Mouse (Mus musculus) kidney, postnatal 0 days (tissue): ENCODE data around the gene Sh3d21. TPM values are rescaled to one million over a fixed set of nuclear protein-coding genes. Genes with fewer than 3 reads are reported as not detected.

Source experiments
- ATAC-seq: fragments of 200-750 bp; cut with Nextera tagmentation; replicated peaks from 2 replicates; pipeline ENCODE4 v1.8.0; 2017; ENCODE audit warnings: low read depth, moderate number of reproducible peaks, moderate TSS enrichment, moderate library complexity; ENCODE audit not compliant: low FRiP score
- DNase-seq: peaks from one replicate; pipeline ENCODE4 v3.0.0-alpha.2; 2016; ENCODE audit warnings: low spot score
- H3K27ac ChIP-seq: fragments of 300-500 bp; sonication (generic); 2 replicates; pipeline ENCODE4 v1.5.1; 2014; ENCODE audit warnings: mild to moderate bottlenecking
- H3K27me3 ChIP-seq: fragments of 300-500 bp; sonication (generic); 2 replicates; pipeline ENCODE4 v1.6.1; 2014; ENCODE audit warnings: low read length, mixed read lengths; ENCODE audit not compliant: insufficient read depth
- H3K36me3 ChIP-seq: fragments of 300-500 bp; sonication (generic); 2 replicates; pipeline ENCODE4 v1.6.1; 2014; ENCODE audit warnings: low read length, mixed read lengths; ENCODE audit not compliant: insufficient read depth
- H3K4me1 ChIP-seq: fragments of 300-500 bp; sonication (generic); replicated peaks from 2 replicates; pipeline ENCODE4 v1.6.1; 2014; ENCODE audit warnings: antibody characterized with exemption, low read length, mixed read lengths; ENCODE audit not compliant: insufficient read depth
- H3K4me2 ChIP-seq: fragments of 300-500 bp; sonication (generic); 2 replicates; pipeline ENCODE4 v1.6.1; 2014; ENCODE audit warnings: mild to moderate bottlenecking, low read length, moderate library complexity, mixed read lengths
- H3K4me3 ChIP-seq: fragments of 300-500 bp; sonication (generic); replicated peaks from 2 replicates; pipeline ENCODE4 v1.5.1; 2014; ENCODE audit warnings: low read depth, low read length
- H3K9ac ChIP-seq: fragments of 300-500 bp; sonication (generic); 2 replicates; pipeline ENCODE4 v1.6.1; 2014; ENCODE audit warnings: low read depth, low read length
- H3K9me3 ChIP-seq: fragments of 300-500 bp; sonication (generic); replicated peaks from 2 replicates; pipeline ENCODE4 v1.6.1; 2016; ENCODE audit warnings: low read length, inconsistent platforms, mixed read lengths
- CTCF ChIP-seq: IDR thresholded peaks from 2 replicates; pipeline ENCODE4 v1.5.1; 2016; ENCODE audit warnings: antibody characterized with exemption, low read depth, mild to moderate bottlenecking, moderate library complexity
- WGBS: fragments of 180-500 bp; shearing (Covaris S2); extraction: QIAGEN DNeasy Blood & Tissue Kit; methylation state at CpG from one replicate; pipeline ENCODE4 v1.1.7; 2014; 5-methylcytosine and 5-hydroxymethylcytosine counted together
- polyA plus RNA-seq: library from polyadenylated mRNA; unstranded; fragments of >200 nt; fragmentation: Nextera tagmentation; extraction: Ambion mirVana; gene quantifications from 2 replicates; pipeline ENCODE4 v1.2.1, GENCODE M21; 2015

Gene Sh3d21
- polyA plus RNA-seq, 1 experiment from 2014 or later: 9.7 TPM

- no peak for TF ChIP-seq CTCF
- under 1% methylated on average over 72 of the region's 75 CpGs for WGBS
- no peaks in the 10 kb centered on the region for H3K9me3 ChIP-seq
These were observed 39.3 kb upstream of the Sh3d21 start, which contains the start of gene Thrap3 for GRCm38 (mm10) chr4:126202303-126203181. TSS of gene Thrap3 (minus strand) at chr4:126202760.

DNA sequence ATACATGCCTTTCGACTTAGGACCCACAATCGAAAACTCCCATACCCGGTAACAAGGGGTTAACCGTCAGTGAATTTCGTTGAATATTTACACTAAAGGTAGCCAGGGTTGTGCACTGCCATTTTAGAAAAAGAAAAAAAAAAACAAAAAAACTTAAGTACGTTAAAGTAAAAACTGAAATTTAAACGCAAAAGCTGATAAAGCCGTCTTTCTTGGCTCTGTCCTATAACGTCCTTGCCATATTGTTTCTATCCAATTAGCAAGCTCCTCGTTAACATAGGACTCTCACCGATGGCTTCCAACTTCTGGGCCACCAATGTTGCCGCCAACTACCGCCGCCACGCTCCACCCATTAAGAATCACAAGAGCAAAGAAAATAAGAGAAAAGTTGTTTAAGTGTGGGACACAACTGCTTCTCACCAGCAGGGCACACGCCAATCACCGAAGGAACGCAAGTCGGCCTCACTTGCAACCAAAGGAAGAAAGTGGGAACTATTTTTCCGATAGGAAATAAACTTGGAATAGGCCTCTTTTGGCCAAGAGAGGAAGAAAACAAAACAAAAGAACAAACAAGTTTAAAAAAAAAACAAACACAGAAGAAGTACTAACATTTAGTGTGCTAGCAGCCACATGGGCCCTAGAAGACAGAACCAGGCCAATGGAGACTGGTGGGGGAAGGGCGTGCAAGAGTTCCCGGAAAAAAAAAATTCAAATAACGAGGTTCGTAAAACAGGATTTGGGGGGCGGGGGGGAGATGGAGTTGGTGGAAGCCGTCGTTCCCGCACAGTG lies 38.4 kb upstream of the Sh3d21 start:
- Histone ChIP-seq H3K4me1 (peaks cover 24% of the 10 kb centered on the region), H3K9ac (peak overlapping the region; percentile 81), H3K36me3 (no peaks in the 10 kb centered on the region), H3K4me2 (peak overlapping the region; percentile 60), H3K9me3 (no peaks in the 10 kb centered on the region), H3K4me3 (peak overlapping the region; percentile 56), H3K27ac (peak overlapping the region; percentile 97), H3K27me3 (no peaks in the 10 kb centered on the region)
- peak; percentile 85 for DNase-seq
- TF ChIP-seq CTCF: peak; percentile 46; the same call in 1 of the 2 replicates
- WGBS: under 1% methylated on average over 28 of the region's 28 CpGs
- ATAC-seq: no peak

More at GRCm38 (mm10) chr4:126202303-126203181, 39.3 kb upstream of the Sh3d21 start, which contains the start of gene Thrap3:
- Histone ChIP-seq H3K4me2 (peak within 1 kb of the TSS; percentile 60), H3K27me3 (no peaks in the 10 kb centered on the region), H3K4me1 (peaks cover 24% of the 10 kb centered on the region), H3K27ac (peak within 1 kb of the TSS; percentile 97), H3K4me3 (peak within 1 kb of the TSS; percentile 56), H3K36me3 (no peaks in the 10 kb centered on the region), H3K9ac (peak within 1 kb of the TSS; percentile 81)
- ATAC-seq (peak; percentile 98), DNase-seq (peak; percentile 99)

GRCm38 (mm10) chr4:126200656-126201055 lies 37.4 kb upstream of the Sh3d21 start:
- peak overlapping the region; percentile 56 for H3K4me3 ChIP-seq
- peaks cover 24% of the 10 kb centered on the region for H3K4me1 ChIP-seq
- no peaks in the 10 kb centered on the region for H3K36me3 ChIP-seq
- WGBS: 18% methylated on average over 2 of the region's 2 CpGs
- H3K27ac ChIP-seq: no peak overlapping the region
- peak overlapping the region; percentile 60 for H3K4me2 ChIP-seq
- TF ChIP-seq CTCF: no peak
- DNase-seq (no peak), ATAC-seq (no peak)
- no peaks in the 10 kb centered on the region for H3K27me3 ChIP-seq
- no peaks in the 10 kb centered on the region for H3K9me3 ChIP-seq
- peak overlapping the region; percentile 81 for H3K9ac ChIP-seq

- H3K9me3 ChIP-seq: no peaks in the 10 kb centered on the region
- no peaks in the 10 kb centered on the region for H3K36me3 ChIP-seq
- H3K4me2 ChIP-seq: peak overlapping the region; percentile 60
- TF ChIP-seq CTCF: no peak
- no peak for DNase-seq
- H3K27ac ChIP-seq: no peak overlapping the region
- ATAC-seq: no peak
- H3K4me3 ChIP-seq: peak overlapping the region; percentile 56; the same call in 1 of the 2 replicates
- H3K4me1 ChIP-seq: peaks cover 24% of the 10 kb centered on the region
- H3K27me3 ChIP-seq: no peaks in the 10 kb centered on the region
- WGBS: 31% methylated on average over 1 of the region's 1 CpGs
- H3K9ac ChIP-seq: no peak overlapping the region
These were observed 36.7 kb upstream of the Sh3d21 start for GRCm38 (mm10) chr4:126200036-126200435.

DNA sequence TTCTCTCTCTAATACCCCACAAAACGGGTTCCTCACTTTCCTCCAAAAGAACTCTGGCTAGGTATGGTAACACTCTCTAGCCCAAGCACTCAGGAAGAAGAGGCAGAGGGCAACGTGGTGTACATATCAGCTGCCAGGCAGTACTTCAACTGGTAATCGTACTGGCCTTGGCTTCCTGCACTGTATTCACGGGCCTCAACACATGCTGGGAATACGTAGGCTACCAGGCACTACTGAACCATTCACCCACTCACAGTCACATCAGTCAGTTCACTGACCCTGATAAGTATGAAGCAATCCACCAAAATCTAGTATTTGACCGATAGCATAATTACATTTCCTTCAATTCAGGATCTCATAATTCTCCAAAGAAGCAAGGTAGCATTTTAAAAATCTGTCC lies 36.3 kb upstream of the Sh3d21 start:
- Histone ChIP-seq H3K9me3 (no peaks in the 10 kb centered on the region), H3K4me3 (peak overlapping the region; percentile 56; the same call in 1 of the 2 replicates), H3K9ac (no peak overlapping the region), H3K27me3 (no peaks in the 10 kb centered on the region), H3K4me1 (peaks cover 24% of the 10 kb centered on the region), H3K4me2 (peak overlapping the region; percentile 60), H3K36me3 (0 out of 2 replicates have a peak, but pooled peaks cover under 1% of the 10 kb centered on the region), H3K27ac (no peak overlapping the region)
- ATAC-seq: no peak
- DNase-seq: no peak
- no peak for TF ChIP-seq CTCF
- WGBS: 64% methylated on average over 6 of the region's 6 CpGs

- 45% methylated on average over 3 of the region's 3 CpGs for WGBS
- H3K36me3 ChIP-seq: peaks cover 14% of the 10 kb centered on the region; the same call in 1 of the 2 replicates
- no peaks in the 10 kb centered on the region for H3K27me3 ChIP-seq
These were observed 34.2 kb upstream of the Sh3d21 start for GRCm38 (mm10) chr4:126197485-126197884.

More at GRCm38 (mm10) chr4:126197485-126197884, 34.2 kb upstream of the Sh3d21 start:
- ATAC-seq (no peak), DNase-seq (peak; percentile 29)
- no peak for TF ChIP-seq CTCF
- Histone ChIP-seq H3K4me3 (no peak overlapping the region), H3K9ac (no peak overlapping the region), H3K9me3 (no peaks in the 10 kb centered on the region), H3K27ac (no peak overlapping the region), H3K4me1 (peaks cover 24% of the 10 kb centered on the region), H3K4me2 (0 out of 2 replicates have a peak overlapping the region, but pooled peaks have one; percentile 2)
